Mouse (Mus musculus) lung, postnatal 10 days (tissue): ENCODE data around the gene Stk10.
"Not testable (repeated sequence)": the region's sequence is repeated elsewhere in the genome, so short reads cannot be mapped to it uniquely, and the experiment has no call there.

ENCODE experiments used
- DNase-seq: peaks from one replicate; pipeline ENCODE4 v3.0.0; 2021

Gene Stk10

GRCm38 (mm10) chr11:32605131-32605860, 72.2 kb downstream of the Stk10 start:
- DNase-seq, result peak; percentile 85

- DNase-seq, result no peak
Measured at GRCm38 (mm10) chr11:32605907-32606306, 72.8 kb downstream of the Stk10 start.

GRCm38 (mm10) chr11:32607319-32607718, 74.2 kb downstream of the Stk10 start:
- no peak for DNase-seq

- no peak for DNase-seq
Measured at GRCm38 (mm10) chr11:32610616-32611015, 77.5 kb downstream of the Stk10 start.

- no peak for DNase-seq
Measured at GRCm38 (mm10) chr11:32612304-32612703, 79.2 kb downstream of the Stk10 start.

DNA sequence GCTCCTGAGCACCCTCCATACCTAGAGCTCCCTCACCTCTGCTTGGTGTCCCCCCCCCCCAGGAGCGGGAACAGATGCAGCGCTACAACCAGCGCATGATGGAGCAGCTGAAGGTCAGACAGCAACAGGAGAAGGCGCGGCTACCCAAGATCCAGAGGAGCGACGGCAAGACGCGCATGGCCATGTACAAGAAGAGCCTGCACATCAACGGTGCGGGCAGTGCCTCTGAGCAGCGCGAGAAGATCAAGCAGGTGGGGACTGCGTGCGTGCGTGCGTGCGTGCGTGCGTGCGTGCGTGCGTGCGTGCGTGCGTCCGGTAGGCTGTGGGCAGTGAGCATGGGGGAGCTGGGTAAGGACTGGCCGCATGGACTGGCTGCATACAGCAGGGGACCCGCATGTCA, 81.4 kb downstream of the Stk10 start:
- DNase-seq, result no peak

GRCm38 (mm10) chr11:32615561-32615960, 82.5 kb downstream of the Stk10 start:
- no peak for DNase-seq

DNA sequence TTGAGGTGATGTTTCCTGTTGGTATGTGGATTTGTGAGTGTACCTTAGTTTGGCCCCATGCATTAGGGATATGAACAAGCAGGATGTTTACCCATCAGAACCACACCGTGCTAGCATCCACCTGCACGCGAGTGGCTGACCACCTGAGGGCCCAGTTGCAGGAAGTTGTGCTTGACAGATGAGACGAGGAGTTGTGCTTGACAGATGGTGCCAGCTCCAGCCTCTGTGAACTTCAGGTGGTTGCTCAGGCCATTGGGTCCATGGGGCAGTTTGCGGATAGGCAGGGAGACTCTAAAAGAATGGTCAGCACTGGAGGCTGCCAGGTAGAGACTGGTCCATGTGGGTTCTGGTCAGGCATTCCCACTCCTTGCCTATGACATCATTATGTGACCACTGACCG, 83.0 kb downstream of the Stk10 start:
- no peak for DNase-seq

- DNase-seq, result no peak
Measured at GRCm38 (mm10) chr11:32618036-32618435, 84.9 kb downstream of the Stk10 start.

DNA sequence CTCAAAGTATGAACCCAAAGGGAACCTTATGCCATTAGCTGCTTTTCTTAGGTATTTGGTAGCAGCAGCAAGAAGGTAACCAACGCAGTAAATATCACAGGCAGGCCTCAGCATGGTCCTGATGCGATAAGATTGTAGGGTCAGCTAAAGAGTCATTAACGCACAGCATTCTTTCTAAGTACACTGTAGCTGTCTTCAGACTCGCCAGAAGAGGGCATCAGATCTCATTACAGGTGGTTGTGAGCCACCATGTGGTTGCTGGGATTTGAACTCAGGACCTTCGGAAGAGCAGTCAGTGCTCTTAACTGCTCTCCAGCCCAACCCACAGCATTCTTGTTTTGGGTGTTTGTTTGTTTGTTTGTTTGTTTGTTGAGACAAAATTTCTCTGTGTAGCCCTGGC, 85.5 kb downstream of the Stk10 start:
- DNase-seq, result not testable (repeated sequence)

DNA sequence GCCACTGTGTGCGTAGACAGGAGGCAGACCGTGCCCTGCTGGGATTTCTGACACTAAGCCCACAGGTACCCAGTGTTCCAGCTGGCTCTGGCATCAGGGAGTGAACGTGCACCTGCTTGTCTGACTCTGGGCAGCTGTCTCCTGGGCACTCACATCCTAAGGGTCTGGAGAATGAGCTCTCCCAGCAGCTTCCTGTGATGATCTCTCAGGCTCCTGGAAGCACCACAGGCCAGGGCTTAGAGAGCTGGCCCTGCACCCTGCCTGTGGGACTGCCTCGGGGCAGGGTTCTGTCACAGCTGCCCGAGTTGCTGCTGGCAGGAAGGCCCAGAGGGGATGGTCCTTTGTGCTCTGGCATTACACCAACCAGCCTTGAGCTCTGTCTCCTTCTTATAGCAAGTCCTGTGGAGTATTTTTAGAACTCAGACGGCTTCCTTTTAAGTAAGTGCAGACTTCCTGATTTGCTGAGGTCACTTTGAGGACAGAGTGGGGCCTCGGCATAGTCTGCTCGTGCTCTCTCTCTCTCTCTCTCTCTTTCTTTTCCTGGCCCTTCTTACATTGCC, 86.2 kb downstream of the Stk10 start:
- peak; percentile 86 for DNase-seq

- no peak for DNase-seq
Measured at GRCm38 (mm10) chr11:32619866-32620456, 86.9 kb downstream of the Stk10 start.

- no peak for DNase-seq
Measured at GRCm38 (mm10) chr11:32621831-32622478, 88.8 kb downstream of the Stk10 start.

- no peak for DNase-seq
Measured at GRCm38 (mm10) chr11:32622479-32623190, 89.5 kb downstream of the Stk10 start.

DNA sequence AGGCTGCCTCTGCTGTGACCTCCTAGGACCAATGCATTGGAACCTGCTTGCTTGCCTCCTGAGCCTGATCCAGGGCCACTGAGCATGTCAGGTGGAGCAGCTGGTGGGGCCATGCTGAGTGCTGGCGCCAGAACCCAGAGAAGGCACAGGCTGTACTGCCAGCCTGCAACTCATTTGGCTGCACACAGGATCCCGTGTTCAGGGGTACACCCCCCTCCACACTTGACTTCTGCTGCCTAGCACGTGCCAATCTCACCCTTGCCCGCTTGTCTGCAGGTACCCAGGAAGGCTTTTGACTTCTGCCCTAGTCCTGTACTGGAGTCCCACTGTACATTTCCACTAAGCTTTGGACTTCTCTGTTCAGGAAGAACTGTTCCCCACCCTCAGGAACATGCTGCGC, 90.1 kb downstream of the Stk10 start:
- no peak for DNase-seq

- DNase-seq, result no peak
Measured at GRCm38 (mm10) chr11:32623912-32624311, 90.8 kb downstream of the Stk10 start.

DNA sequence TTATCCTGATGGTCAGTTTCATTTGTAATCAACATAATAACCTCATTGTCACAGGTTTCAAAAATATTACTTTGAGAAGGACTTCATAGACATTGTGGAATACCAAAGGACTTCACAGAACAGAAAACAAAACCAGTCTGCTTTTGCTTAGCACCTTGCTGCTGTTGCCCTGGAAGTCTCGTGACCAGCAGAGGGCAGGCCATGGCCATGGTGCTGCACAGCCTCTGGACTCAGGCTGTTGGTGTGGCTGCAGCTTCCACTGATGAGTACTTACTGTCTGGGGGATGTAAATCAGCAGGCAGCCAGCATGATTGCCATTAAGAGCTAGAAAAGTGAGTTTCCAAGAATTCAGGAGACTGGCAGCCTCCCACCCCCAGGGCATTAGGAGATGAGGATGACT, 92.6 kb downstream of the Stk10 start:
- peak; percentile 85 for DNase-seq

- no peak for DNase-seq
Measured at GRCm38 (mm10) chr11:32626079-32626478, 93.0 kb downstream of the Stk10 start.

- DNase-seq, result no peak
Measured at GRCm38 (mm10) chr11:32627900-32628299, 94.8 kb downstream of the Stk10 start.

DNA sequence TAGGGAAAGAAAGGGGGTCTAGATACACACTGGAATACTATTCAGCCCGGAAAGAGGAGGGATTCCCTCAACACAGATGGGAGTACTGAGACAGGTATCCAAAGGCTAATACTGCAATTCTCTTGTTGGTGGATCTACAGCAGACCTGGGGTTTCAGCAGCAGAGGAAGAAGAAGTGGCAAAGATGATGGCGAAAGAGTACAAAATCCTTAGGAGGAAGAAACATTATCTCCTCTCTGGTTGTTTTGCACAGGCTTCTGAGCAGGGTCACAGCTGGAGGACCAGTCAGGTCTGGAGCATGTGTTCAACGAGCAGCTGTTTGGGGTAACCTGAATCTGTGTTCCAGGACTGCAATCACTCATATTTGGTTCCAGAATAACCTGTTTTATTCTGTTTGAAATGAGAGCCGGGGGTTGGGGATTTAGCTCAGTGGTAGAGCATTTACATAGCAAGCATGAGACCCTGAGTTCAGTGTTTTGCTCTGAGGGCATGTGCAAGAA, 96.7 kb downstream of the Stk10 start:
- DNase-seq, result no peak

DNA sequence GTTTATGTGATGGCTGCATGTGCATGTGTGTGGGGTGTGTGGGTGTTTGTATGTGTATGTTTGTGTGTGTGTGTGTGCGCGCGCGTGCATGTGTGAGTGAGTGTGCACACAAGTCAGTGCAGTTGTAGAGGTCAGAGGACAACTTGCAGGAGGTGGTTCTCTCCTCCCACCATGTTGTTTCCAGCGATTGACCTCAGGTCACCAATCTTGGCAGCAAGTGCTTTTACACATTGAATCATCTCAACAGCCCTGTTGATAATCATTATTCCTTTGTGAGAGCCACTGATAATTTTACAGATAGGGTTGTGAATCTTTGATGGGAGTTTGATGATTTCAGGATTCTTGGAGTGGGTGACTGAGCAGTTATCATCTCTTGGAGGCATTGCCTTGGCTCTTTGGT, 99.6 kb downstream of the Stk10 start:
- no peak for DNase-seq

- DNase-seq, result no peak
Measured at GRCm38 (mm10) chr11:32633542-32633941, 100.4 kb downstream of the Stk10 start.

- no peak for DNase-seq
Measured at GRCm38 (mm10) chr11:32634143-32634542, 101.0 kb downstream of the Stk10 start.
